Mouse (Mus musculus) kidney, adult 18-20 months (tissue): ENCODE results near the gene Cdh4.

Experiments
- DNase-seq: peaks from one replicate; pipeline ENCODE4 v3.0.0; 2021

The Cdh4 gene

GRCm38 (mm10) chr2:179476622-179477021 is 34.4 kb downstream of the Cdh4 start:
- no peak for DNase-seq

- DNase-seq, result no peak
These were observed 38.6 kb downstream of the Cdh4 start for GRCm38 (mm10) chr2:179480800-179481200.

- DNase-seq, result no peak
These were observed 39.1 kb downstream of the Cdh4 start for GRCm38 (mm10) chr2:179481363-179481762.

GRCm38 (mm10) chr2:179488526-179489139 is 46.4 kb downstream of the Cdh4 start:
- no peak for DNase-seq

- DNase-seq, result no peak
These were observed 49.7 kb downstream of the Cdh4 start for GRCm38 (mm10) chr2:179491891-179492290.

GRCm38 (mm10) chr2:179494276-179494675 is 52.0 kb downstream of the Cdh4 start:
- DNase-seq, result no peak

- no peak for DNase-seq
These were observed 68.2 kb downstream of the Cdh4 start for GRCm38 (mm10) chr2:179510439-179510838.

GRCm38 (mm10) chr2:179516559-179516958 is 74.3 kb downstream of the Cdh4 start:
- no peak for DNase-seq

- no peak for DNase-seq
These were observed 76.3 kb downstream of the Cdh4 start for GRCm38 (mm10) chr2:179518456-179519032.

- no peak for DNase-seq
These were observed 76.9 kb downstream of the Cdh4 start for GRCm38 (mm10) chr2:179519161-179519560.

GRCm38 (mm10) chr2:179519931-179520330 is 77.7 kb downstream of the Cdh4 start:
- DNase-seq, result no peak

GRCm38 (mm10) chr2:179520941-179521340 is 78.7 kb downstream of the Cdh4 start:
- no peak for DNase-seq

- DNase-seq, result no peak
These were observed 79.2 kb downstream of the Cdh4 start for GRCm38 (mm10) chr2:179521444-179521843.

GRCm38 (mm10) chr2:179522141-179522540 is 79.9 kb downstream of the Cdh4 start:
- DNase-seq, result no peak

- no peak for DNase-seq
These were observed 84.7 kb downstream of the Cdh4 start for GRCm38 (mm10) chr2:179526976-179527375.

- no peak for DNase-seq
These were observed 88.3 kb downstream of the Cdh4 start for GRCm38 (mm10) chr2:179530436-179531040.

- DNase-seq, result no peak
These were observed 91.0 kb downstream of the Cdh4 start for GRCm38 (mm10) chr2:179533196-179533595.

- no peak for DNase-seq
These were observed 91.7 kb downstream of the Cdh4 start for GRCm38 (mm10) chr2:179533881-179534280.

GRCm38 (mm10) chr2:179535204-179535603 is 93.0 kb downstream of the Cdh4 start:
- DNase-seq, result no peak

- no peak for DNase-seq
These were observed 94.5 kb downstream of the Cdh4 start for GRCm38 (mm10) chr2:179536762-179537161.

- DNase-seq, result peak; percentile 28
These were observed 95.2 kb downstream of the Cdh4 start for GRCm38 (mm10) chr2:179537390-179537789.

GRCm38 (mm10) chr2:179537800-179538450 is 95.7 kb downstream of the Cdh4 start:
- DNase-seq, result no peak

- no peak for DNase-seq
These were observed 96.3 kb downstream of the Cdh4 start for GRCm38 (mm10) chr2:179538535-179538934.
